Mouse (Mus musculus): ENCODE results near the gene Zfp92. TPM values are rescaled to one million over a fixed set of nuclear protein-coding genes. Genes with fewer than 3 reads are reported as not detected.
"Not testable (repeated sequence)": the region's sequence is repeated elsewhere in the genome, so short reads cannot be mapped to it uniquely, and the experiment has no call there.

The Zfp92 gene
- 0.28 and 0.36 TPM in 2 replicates for polyA plus RNA-seq (2016; fragmentation: Nextera tagmentation; extraction: Ambion mirVana)

DNA sequence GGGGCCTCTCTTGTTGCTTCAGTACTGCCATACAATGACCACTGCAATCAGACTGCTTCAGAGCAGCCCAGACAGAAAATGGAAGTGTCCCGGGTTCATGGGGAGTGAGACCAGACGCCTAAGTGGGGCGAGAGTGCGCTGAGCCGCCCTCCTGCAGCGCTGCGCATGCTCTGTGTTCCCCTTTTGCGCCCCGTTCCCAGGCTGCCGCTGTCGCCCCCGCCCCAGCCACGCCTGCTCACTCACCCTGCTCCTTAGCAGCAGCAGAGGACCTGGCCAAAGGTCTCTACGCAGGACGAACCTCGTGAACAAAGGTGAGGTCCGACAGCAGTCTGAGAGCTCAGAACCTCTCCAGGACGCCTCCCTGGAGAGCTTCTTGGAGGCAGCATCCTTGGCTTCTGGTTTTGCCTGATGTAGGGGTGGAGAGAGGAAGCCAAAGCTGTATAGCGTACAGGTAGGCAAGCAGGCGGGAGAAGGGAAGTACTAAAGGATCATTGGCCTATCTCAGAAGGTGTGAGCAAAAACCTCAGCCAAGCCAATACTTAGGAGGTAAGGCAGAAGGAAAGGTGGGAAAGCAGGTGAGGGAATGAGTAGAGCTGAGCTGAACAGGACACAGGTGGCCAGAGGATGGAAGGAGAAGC, at the start of gene Zfp92:
TSS of gene Zfp92 (plus strand) at position 217 of the 638 bp plus-strand sequence.
- peaks cover 30% of the 10 kb centered on the region for H3K27me3 ChIP-seq
- H3K4me1 ChIP-seq (replicated peaks): no peaks in the 10 kb centered on the region
- H3K4me3 ChIP-seq (replicated peaks): peak within 1 kb of the TSS; percentile 32
- WGBS: 12% methylated on average over 20 of the region's 20 CpGs
- no peak within 1 kb of the TSS for H3K27ac ChIP-seq
- H3K36me3 ChIP-seq: no peaks in the 10 kb centered on the region
- 0 out of 2 replicates have a peak within 1 kb of the TSS, but pooled peaks have one; percentile 12 for H3K9ac ChIP-seq (replicated peaks)
- H3K9me3 ChIP-seq: no peaks in the 10 kb centered on the region
- H3K4me2 ChIP-seq: peak within 1 kb of the TSS; percentile 57
- no peak for ATAC-seq (ENCODE audit: insufficient number of reproducible peaks, insufficient read depth, low FRiP score, low TSS enrichment, low read depth)

- Histone ChIP-seq H3K4me3 (replicated peaks) (no peak overlapping the region), H3K27ac (no peak overlapping the region), H3K4me2 (no peak overlapping the region), H3K36me3 (0 out of 2 replicates have a peak, but pooled peaks cover 4% of the 10 kb centered on the region), H3K9me3 (no peaks in the 10 kb centered on the region), H3K4me1 (replicated peaks) (no peaks in the 10 kb centered on the region), H3K9ac (replicated peaks) (no peak overlapping the region), H3K27me3 (no peaks in the 10 kb centered on the region)
- ATAC-seq (ENCODE audit: insufficient number of reproducible peaks, insufficient read depth, low FRiP score, low TSS enrichment, low read depth): no peak
Measured at GRCm38 (mm10) chrX:73363291-73363690, 47.6 kb upstream of the Zfp92 start.

- WGBS: 78% methylated on average over 6 of the region's 6 CpGs
- no peaks in the 10 kb centered on the region for H3K4me1 ChIP-seq (replicated peaks)
- no peak for ATAC-seq (ENCODE audit: insufficient number of reproducible peaks, insufficient read depth, low FRiP score, low TSS enrichment, low read depth)
Measured at GRCm38 (mm10) chrX:73384419-73384818, 26.5 kb upstream of the Zfp92 start.

GRCm38 (mm10) chrX:73384924-73385323, 26.0 kb upstream of the Zfp92 start:
- H3K36me3 ChIP-seq: no peaks in the 10 kb centered on the region
- no peak overlapping the region for H3K9ac ChIP-seq (replicated peaks)
- peaks cover 5% of the 10 kb centered on the region; the same call in 1 of the 2 replicates for H3K27me3 ChIP-seq
- no peak overlapping the region for H3K27ac ChIP-seq
- H3K9me3 ChIP-seq: no peaks in the 10 kb centered on the region
- 13% methylated on average over 1 of the region's 1 CpGs for WGBS
- H3K4me3 ChIP-seq (replicated peaks): no peak overlapping the region
- H3K4me2 ChIP-seq: no peak overlapping the region
- H3K4me1 ChIP-seq (replicated peaks): no peaks in the 10 kb centered on the region
- ATAC-seq (ENCODE audit: insufficient number of reproducible peaks, insufficient read depth, low FRiP score, low TSS enrichment, low read depth): no peak

More at GRCm38 (mm10) chrX:73384419-73384818, 26.5 kb upstream of the Zfp92 start:
- Histone ChIP-seq H3K27ac (no peak overlapping the region), H3K4me2 (no peak overlapping the region), H3K36me3 (no peaks in the 10 kb centered on the region), H3K9ac (replicated peaks) (no peak overlapping the region), H3K9me3 (no peaks in the 10 kb centered on the region), H3K4me3 (replicated peaks) (no peak overlapping the region), H3K27me3 (peaks cover 5% of the 10 kb centered on the region; the same call in 1 of the 2 replicates)

- WGBS: 82% methylated on average over 4 of the region's 4 CpGs
- Histone ChIP-seq H3K9me3 (no peaks in the 10 kb centered on the region), H3K9ac (replicated peaks) (no peak overlapping the region), H3K4me1 (replicated peaks) (no peaks in the 10 kb centered on the region), H3K4me3 (replicated peaks) (no peak overlapping the region), H3K27ac (no peak overlapping the region), H3K27me3 (peaks cover 8% of the 10 kb centered on the region; the same call in 1 of the 2 replicates), H3K36me3 (no peaks in the 10 kb centered on the region), H3K4me2 (no peak overlapping the region)
- no peak for ATAC-seq (ENCODE audit: insufficient number of reproducible peaks, insufficient read depth, low FRiP score, low TSS enrichment, low read depth)
Measured at GRCm38 (mm10) chrX:73391481-73391880, 19.4 kb upstream of the Zfp92 start.

DNA sequence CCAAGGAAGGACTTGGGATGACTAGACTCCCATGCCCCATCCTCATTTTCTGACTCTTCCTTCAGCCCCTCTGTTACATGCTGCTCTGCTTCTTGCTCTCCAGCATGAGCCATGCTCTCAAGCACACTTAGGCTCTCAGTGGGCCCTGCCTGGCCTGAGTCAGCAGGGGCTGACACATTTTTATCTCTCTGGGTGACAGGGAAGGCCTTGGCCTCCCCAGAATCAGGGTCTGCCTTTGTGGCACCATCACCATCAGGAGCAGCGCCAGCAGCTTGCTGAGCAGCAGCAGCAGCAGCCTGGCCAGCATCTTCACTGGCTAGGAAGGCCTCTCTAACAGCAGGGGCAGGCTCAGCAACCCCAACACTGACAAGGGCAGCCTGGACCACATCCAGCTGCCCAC, 14.4 kb upstream of the Zfp92 start:
- Histone ChIP-seq H3K9me3 (no peaks in the 10 kb centered on the region), H3K27ac (no peak overlapping the region), H3K27me3 (peaks cover 22% of the 10 kb centered on the region; the same call in 1 of the 2 replicates), H3K4me3 (replicated peaks) (no peak overlapping the region), H3K9ac (replicated peaks) (no peak overlapping the region), H3K4me2 (no peak overlapping the region), H3K4me1 (replicated peaks) (no peaks in the 10 kb centered on the region), H3K36me3 (no peaks in the 10 kb centered on the region)
- WGBS: 77% methylated on average over 1 of the region's 1 CpGs
- ATAC-seq (ENCODE audit: insufficient number of reproducible peaks, insufficient read depth, low FRiP score, low TSS enrichment, low read depth): no peak

DNA sequence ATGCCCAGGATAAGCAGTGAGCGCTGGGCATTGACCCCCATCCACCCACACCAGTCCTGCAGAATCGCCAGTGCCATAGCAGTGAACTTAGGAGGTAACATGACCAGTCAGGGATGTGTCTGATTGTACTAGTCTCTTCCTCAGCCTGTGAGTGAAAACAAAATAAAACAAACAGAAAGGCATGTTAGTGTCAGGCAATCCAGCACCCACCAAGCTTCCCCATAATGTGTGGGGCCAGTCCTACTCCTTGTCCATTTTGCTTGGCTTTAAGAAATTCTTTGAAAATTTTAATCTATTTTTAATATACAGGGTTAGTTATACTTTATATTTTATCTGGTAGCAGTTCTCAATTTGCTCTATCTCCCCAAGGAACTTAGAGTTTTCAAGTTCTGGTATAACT, 12.3 kb upstream of the Zfp92 start, which contains the start of gene Gm18336:
TSS of gene Gm18336 (minus strand) at position 101 of the 400 bp plus-strand sequence.
- H3K4me1 ChIP-seq (replicated peaks); H3K9me3 ChIP-seq; H3K4me3 ChIP-seq (replicated peaks); ATAC-seq (ENCODE audit: insufficient number of reproducible peaks, insufficient read depth, low FRiP score, low TSS enrichment, low read depth); H3K4me2 ChIP-seq; H3K27ac ChIP-seq; H3K9ac ChIP-seq (replicated peaks); H3K36me3 ChIP-seq: not testable (repeated sequence)
- 74% methylated on average over 2 of the region's 2 CpGs for WGBS
- H3K27me3 ChIP-seq: peaks cover 20% of the 10 kb centered on the region; the same call in 1 of the 2 replicates

- Histone ChIP-seq H3K36me3 (no peaks in the 10 kb centered on the region), H3K9me3 (no peaks in the 10 kb centered on the region), H3K4me2 (no peak overlapping the region), H3K4me3 (replicated peaks) (no peak overlapping the region), H3K27ac (no peak overlapping the region), H3K9ac (replicated peaks) (no peak overlapping the region), H3K27me3 (peaks cover 17% of the 10 kb centered on the region; the same call in 1 of the 2 replicates), H3K4me1 (replicated peaks) (no peaks in the 10 kb centered on the region)
- ATAC-seq (ENCODE audit: insufficient number of reproducible peaks, insufficient read depth, low FRiP score, low TSS enrichment, low read depth): no peak
- WGBS: 85% methylated on average over 20 of the region's 20 CpGs
Measured at GRCm38 (mm10) chrX:73400951-73401350, 9.9 kb upstream of the Zfp92 start.

GRCm38 (mm10) chrX:73401616-73402015, 9.3 kb upstream of the Zfp92 start:
- H3K4me3 ChIP-seq (replicated peaks): no peak overlapping the region
- H3K36me3 ChIP-seq: no peaks in the 10 kb centered on the region
- no peaks in the 10 kb centered on the region for H3K4me1 ChIP-seq (replicated peaks)
- 93% methylated on average over 12 of the region's 12 CpGs for whole genome bisulfite sequencing
- H3K9me3 ChIP-seq: no peaks in the 10 kb centered on the region
- H3K27me3 ChIP-seq: peaks cover 14% of the 10 kb centered on the region; the same call in 1 of the 2 replicates
- no peak overlapping the region for H3K27ac ChIP-seq
- no peak overlapping the region for H3K4me2 ChIP-seq
- H3K9ac ChIP-seq (replicated peaks): no peak overlapping the region
- no peak for ATAC-seq (ENCODE audit: insufficient number of reproducible peaks, insufficient read depth, low FRiP score, low TSS enrichment, low read depth)

DNA sequence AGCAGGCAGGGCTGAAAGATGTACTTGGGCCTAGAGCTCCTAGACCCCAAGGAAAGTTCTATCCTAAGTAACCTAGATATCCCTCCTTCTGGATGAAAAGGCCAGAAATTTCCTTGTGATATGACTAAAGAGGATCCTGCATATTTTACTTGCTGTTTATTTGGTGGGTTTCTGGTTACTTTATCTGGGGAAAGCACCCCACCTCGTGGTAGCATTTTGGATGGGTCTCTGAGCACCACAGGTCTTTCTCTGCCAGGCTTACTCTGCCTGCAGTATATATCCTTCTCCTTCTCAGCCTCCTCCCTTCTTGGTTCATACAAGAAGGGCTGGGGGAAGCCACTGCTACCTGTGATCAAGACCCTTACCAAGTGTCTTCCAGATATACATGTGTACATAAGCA, 1.9 kb downstream of the Zfp92 start:
- no peak overlapping the region for H3K4me3 ChIP-seq (replicated peaks)
- no peak for ATAC-seq (ENCODE audit: insufficient number of reproducible peaks, insufficient read depth, low FRiP score, low TSS enrichment, low read depth)
- no peak overlapping the region for H3K9ac ChIP-seq (replicated peaks)
- peaks cover 30% of the 10 kb centered on the region for H3K27me3 ChIP-seq
- H3K4me1 ChIP-seq (replicated peaks): no peaks in the 10 kb centered on the region
- H3K36me3 ChIP-seq: no peaks in the 10 kb centered on the region
- no peaks in the 10 kb centered on the region for H3K9me3 ChIP-seq
- no peak overlapping the region for H3K27ac ChIP-seq
- no peak overlapping the region for H3K4me2 ChIP-seq
- 40% methylated on average over 1 of the region's 1 CpGs for WGBS

DNA sequence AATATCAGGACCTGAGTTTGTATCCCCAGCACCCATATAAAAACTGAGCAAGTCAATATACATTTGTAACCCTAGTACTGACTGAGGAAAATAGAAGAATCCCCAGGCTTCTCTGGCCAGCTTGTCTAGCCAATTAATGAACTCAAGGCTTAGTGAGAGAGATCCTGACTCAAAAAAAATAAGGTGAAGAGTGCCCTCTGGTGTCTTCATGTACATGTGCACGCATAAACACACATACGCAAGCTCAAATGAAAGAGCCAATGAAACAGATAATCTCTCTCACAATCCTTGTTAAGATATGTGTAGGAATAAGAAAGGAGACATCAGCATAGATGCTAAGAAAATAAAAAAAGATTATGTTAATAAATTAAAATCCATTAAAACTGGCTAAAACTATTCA, 19.1 kb downstream of the Zfp92 start:
- H3K27me3 ChIP-seq: peaks cover 11% of the 10 kb centered on the region
- no peaks in the 10 kb centered on the region for H3K4me1 ChIP-seq (replicated peaks)
- H3K9ac ChIP-seq (replicated peaks): no peak overlapping the region
- no peaks in the 10 kb centered on the region for H3K36me3 ChIP-seq
- no peak overlapping the region for H3K4me3 ChIP-seq (replicated peaks)
- H3K9me3 ChIP-seq: no peaks in the 10 kb centered on the region
- ATAC-seq (ENCODE audit: insufficient number of reproducible peaks, insufficient read depth, low FRiP score, low TSS enrichment, low read depth): no peak
- no peak overlapping the region for H3K27ac ChIP-seq
- no peak overlapping the region for H3K4me2 ChIP-seq
- 79% methylated on average over 2 of the region's 2 CpGs for WGBS

- whole genome bisulfite sequencing: 76% methylated on average over 5 of the region's 5 CpGs
- peaks cover 6% of the 10 kb centered on the region for H3K36me3 ChIP-seq
- H3K4me2 ChIP-seq: no peak overlapping the region
- no peaks in the 10 kb centered on the region for H3K4me1 ChIP-seq (replicated peaks)
- H3K9ac ChIP-seq (replicated peaks): no peak overlapping the region
- ATAC-seq (ENCODE audit: insufficient number of reproducible peaks, insufficient read depth, low FRiP score, low TSS enrichment, low read depth): no peak
- peaks cover 16% of the 10 kb centered on the region for H3K27me3 ChIP-seq
- H3K9me3 ChIP-seq: no peaks in the 10 kb centered on the region
- no peak overlapping the region for H3K4me3 ChIP-seq (replicated peaks)
- H3K27ac ChIP-seq: no peak overlapping the region
Measured at GRCm38 (mm10) chrX:73432850-73433249, 22.0 kb downstream of the Zfp92 start.
